Mouse (Mus musculus): ENCODE measurements at regions not wholly inside any gene's neighbourhood (a gene's known extent, or its start where the extent isn't known, plus 50 kb on each side); places are given as distances from the start of the nearest gene placed in this dataset.

DNA sequence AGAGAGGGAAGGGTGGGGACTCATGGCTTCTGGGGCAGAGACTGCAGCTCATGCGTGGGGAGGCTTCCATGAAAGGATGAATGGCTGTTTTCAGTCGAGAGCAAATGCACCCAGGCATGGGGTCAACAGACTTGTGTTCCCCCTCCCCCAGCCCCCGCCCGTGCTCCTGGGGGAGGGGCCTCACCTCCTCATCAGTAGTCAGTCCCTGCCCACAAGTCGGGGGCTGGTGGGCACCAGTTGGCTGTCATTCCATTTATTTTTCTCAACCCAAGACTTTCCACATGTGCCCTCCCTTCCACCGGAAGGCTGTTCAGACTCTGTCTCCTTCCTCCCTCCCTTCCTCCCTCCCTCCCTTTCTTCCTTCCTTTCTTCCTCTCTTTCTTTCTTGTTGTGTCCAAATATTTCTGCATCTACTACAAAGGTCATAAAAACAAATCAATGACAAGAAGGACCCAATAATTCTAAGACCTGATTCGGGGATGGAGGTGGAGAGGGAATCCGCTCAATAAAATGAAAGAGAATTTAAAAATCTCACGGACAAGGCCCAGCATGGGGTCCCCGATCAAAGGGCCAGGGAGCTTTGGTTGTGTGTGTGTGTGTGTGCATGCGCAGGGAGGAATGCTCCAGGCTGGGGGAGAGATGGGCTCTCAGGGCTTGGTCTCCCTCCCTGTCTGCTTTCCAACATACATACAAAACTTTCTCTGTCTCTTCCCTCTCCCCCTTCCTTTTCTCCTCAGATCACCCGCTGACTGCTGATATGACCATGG lies 57.7 kb downstream of the Rpl14 start:
- DNase-seq = no peak

DNA sequence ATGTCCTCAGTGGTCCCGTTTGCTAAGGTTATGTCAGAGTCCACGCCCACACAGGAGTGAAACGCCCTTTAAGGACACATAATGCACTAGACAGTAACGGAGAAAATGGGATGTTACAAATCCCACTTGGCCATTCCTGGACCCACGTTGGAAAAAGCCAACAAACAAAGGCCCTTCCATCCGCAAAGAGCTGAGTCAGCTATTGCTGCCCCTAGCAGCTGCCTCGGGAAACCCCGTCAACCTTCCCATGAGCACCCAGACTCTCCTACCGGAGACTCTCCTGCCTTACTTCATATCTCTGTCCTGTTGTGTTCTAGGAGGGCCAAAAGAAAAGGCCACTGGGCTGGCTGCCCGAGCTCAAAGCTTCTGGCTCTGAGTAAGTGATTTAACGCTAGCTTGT lies 58.4 kb downstream of the Rpl14 start:
- DNase-seq = no peak

DNA sequence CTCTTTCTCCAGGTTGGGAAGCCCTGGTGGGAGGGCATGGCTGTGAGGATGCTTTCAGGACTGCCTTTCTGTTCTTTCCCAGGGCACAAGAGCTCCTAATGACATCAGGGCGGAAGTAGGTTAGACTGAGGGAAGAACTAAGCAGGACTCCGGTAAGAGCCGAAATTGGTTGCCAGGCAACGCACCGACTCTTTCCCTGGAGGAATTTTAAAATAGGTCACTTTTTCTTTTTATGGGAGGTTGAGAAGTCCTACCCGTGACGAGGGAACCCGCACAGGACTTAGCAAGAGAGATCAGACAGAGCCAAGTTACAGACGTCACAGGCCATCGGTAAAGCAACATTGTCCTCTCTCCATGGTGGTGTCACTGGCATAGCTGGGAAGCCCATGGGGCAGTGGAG lies 61.6 kb downstream of the Rpl14 start:
- DNase-seq = no peak

DNA sequence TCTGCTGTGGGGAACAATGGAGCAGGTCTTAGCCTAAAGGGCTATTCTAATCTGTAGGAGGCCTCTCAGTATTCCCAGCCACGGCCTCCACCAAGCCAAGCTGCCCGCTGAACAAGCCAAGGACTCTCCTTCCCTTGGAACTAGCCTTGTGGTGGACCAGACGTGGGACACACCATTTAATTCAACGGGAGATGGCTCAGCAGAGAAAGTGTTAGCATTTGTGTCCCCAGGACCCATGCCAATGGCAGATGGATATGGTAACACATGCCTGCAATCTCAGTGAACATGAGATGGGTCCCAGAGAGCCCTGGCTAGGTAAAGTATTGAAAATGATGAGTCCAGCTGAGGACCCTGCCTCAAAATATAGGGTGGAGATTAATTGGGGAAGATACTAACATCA lies 71.4 kb downstream of the Rpl14 start:
- no peak for DNase-seq

DNA sequence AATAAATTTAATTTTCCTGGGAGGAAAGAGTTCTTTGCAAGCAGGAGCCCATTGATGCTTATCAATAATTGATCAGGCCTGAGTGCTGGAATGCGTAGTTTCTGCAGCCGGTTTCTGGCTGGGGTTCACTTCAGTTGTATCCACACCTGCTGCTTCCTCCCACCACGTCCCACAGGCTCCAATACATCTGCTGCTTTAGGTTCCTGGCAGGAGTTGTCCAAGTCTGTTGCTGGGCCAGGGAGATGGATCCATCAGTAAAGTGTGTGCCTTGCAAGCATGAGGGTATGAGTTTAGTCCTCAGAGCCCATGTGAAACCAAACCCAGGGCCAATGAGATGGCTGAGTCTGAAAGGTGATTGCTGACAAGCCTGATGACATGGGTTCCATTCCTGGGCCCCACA lies 72.1 kb downstream of the Rpl14 start:
- no peak for DNase-seq

DNA sequence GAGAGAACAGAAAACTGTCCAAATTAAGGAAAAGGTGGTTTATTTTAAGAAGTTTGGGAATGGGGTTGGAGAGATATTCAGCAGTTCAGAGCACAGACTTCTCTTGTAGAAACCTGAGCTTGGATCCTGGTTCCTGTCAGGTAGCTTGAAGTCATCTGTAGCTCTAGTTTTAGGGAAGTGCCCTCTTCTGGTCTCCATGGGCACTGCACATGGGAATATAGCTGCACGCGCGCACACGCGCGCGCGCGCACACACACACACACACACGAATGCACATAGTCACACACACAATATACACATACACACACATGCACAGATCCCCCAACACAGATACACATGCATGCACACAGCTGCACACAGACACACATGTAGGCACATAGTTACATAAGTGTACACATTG lies 74.5 kb downstream of the Rpl14 start:
- no peak for DNase-seq

DNA sequence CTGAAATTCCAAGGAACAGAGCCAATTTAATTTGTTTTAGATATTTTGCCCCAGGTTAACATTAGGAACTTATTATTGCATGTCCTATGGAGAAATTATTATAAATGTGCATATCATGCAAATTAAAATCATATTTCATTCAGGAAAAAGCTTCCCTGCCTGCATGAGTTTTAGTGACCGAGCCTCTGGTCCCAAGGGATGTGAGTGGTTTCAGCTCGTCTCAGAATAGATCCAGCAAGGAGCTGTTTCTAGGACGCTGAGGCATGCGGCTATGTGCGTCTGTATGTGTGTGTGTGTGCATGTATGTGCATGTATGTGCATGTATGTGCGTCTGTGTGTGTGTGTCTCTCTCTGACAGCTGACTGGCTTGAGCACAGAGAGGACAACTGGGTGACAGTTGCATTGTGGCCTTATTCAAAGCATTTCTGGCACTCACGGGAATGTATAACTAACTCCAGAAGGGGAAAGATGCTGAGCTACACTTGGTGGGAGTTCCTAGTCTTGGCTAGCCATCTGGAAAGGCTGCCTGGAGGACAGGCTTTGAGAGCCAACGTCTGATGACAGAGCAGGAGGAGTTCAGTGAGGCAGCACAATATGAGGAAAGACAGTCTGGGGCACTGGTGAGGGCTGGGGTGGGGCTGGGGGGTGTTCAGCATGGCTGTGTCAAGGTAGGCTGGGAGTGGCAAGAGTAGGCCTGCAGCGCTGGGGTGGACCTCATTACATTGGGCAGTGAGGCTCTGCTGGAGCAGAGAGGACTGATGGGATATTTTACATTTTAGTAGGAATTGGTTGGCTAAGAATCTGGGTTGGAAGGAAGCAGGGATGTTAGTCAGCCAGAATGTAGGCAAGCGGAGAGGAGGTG lies 75.8 kb downstream of the Rpl14 start:
- no peak for DNase-seq

DNA sequence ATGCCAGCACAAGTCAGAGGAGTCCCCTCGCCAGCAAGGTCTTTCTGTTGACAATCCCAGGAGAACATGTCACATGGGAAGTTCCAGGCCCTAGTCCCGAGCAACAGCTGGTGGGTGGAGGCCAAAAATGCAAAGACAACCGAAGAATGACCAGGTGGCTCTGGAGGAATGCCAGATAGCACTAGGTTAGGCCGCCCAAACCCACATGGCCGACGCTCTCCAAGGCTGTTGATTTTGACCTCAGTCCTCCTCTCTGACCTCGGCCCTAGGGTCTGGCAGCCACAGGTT lies 76.4 kb downstream of the Rpl14 start:
- no peak for DNase-seq

DNA sequence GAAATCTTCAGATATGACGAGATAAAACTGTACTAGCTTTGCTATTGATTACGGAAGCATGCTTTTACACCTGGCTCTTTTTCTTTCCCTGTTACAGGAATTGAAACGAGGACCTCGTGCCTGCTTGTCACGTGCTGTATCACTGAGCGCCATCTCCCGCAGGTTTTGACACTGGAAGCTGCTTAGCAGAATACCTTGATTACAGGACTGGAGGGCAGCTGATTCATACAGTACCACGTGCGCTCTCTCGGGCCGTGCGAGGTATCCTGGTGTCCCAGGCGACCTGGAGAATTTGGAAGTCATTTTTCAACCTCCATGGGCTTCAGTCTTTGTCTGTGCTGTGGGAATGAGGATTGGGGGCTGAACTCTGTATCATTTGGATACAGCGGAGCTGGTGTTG lies 81.5 kb downstream of the Rpl14 start:
- DNase-seq = no peak

DNA sequence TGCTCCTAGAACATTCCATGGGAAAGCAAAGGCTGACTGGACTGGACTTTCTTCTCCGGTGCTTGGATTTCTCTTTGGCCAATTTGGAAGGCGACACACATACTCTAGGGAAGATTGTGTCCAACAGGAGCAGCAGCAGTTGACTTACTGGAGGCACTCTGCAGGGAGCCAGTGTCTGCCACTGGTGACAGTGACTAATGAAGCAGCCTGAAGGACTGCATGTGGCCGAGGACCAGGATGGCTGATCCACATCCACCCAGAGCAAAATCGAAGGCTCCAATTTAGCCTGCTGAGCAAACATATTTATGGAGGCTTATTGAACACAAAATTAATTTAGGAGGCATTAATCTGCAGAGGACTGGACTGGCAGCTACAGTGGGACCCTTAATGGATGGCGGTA lies 81.9 kb downstream of the Rpl14 start:
- no peak for DNase-seq

DNA sequence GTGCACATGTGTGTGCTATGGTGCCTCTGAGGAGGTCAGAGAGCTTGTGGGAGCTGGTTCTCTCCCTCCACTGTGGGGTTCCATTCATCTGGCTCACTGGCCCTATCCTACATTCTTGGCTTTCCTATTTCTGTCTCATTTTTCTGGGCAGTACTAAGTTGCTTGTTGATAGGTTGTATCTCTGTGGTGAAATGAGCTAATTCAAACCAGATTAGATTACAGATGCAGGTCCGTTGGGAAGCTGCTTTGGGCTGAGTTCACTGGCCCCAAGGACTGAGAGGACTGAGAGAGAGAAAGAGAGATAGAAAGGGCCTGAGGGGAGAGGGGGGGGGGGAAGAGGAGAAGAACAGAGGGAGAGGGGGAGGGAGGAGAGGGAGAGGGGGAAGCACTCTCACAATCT lies 83.5 kb downstream of the Rpl14 start:
- DNase-seq = no peak

DNA sequence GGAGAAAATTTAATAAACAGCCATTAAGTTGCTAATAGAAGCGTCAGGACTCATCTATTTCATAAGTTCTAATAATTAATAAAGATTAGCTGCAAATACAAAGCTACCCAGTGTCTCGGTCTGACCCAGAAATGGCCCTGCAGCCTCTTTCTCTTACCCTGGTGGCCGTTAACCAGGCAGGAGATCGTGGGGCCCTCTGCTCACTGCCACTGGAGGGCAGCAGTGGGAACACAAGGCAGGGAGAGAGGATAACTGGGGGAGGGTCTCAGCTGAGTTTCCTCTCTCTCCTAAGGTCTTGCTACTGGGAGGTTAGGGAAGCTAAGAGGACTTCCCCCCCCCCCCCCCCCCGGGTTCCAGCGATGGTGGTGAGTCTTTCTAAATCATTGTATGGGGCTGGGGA lies 85.7 kb downstream of the Rpl14 start:
- DNase-seq = peak; percentile 71

DNA sequence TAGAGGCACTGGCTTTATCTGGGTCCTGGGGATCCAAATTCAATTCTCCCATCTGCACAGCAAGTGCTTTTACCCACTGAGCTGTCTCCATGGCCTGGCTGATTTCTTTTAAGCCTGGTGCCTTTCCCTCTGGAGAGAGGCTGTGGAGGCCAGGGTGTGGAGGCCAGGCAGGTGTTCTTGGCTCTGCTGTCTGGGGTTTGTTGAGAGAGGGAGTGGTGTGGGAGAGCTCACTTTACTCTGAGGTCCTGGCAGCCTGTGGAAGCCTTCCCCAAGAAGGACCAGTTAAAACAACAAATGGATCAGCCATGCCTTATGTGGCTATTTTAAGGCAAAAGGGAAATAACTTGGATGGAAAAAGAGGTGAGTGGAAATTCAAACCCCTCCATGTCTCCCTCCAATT lies 86.5 kb downstream of the Rpl14 start:
- DNase-seq = no peak

DNA sequence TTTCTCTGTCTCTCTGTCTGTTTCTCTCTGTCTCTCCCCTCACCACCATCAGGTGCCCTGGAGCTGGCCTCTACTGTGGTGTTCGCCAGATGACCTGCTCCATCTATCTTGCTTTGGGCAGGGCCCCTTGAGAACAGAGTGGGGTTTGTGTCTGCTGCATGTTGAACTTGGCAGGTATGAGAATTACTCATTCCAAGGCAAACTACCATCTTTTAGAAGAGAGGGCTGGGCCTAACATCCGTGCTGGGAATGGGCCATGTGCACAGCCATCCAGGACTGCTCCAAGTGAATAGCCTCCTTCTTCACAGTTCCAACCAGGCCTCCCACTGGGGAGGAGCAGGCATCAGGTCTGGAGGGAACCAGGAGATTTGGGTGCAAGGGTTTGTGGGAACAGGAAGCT lies 87.3 kb downstream of the Rpl14 start:
- DNase-seq = no peak

DNA sequence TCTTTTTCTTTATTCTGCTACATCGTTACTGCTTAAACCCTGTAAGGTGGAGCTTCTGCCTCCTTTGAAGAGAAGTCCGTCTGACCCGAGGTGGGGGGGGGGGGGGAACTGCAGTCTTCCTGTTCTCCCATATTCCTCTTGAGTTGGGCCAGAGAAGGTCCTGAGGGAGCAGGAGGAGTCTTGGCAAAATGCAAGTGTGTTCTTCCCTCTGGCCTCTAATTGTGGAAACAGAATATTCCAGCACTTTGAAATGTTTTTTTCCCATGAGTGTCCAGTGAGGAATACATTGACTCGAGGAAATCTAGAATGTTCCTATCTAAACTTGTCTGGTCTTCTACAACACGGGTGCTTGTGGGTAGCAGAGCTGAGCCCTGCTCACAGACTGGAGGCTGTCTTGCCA lies 90.0 kb downstream of the Rpl14 start:
- no peak for DNase-seq

DNA sequence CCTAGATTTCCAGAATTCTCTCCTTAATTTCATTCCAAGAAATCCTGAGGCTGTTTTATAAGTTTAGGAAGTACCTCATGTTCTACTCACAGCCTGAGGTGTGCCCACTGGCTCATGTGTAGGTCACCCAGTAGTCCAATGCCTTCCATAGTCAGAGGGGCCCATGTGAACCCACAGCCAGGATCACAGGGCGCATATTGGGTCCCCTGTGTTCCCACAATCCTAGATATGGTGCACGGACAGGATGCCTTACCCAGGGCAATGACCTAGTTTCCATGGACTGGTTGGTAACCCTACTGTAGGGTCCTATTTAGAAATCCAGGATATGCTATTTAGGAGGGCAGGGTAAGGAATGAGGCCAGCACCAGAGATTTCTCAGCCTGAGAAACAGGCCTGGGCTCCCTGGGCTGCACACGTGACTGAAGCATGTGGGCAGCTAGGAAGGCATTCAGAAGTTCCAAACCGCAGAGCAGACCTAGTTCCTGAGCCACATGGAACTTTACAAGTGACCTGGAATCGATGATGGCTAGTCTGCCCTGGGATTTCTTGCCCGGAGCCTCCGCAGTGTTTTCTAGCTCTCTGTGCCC lies 90.5 kb downstream of the Rpl14 start:
- DNase-seq = no peak

DNA sequence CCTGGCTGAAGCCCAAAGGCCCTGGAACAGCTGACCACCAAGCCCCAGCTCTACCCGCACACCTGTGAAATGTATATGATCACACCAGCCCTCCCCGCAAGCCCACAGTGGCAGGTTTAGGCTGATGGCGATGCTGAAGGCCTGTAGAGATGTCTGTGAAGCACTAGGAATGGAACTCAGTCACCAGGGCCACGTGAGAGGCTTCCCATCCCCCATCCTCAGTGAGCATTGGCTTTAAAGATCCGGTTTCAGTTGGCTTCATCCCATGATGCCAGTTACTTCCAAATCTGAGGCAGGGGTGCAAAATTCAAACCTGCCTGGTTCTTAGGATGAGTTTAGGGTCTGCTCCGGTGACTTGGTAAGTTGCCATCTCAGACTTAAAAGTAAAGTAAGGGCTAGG lies 91.9 kb downstream of the Rpl14 start:
- DNase-seq = no peak

DNA sequence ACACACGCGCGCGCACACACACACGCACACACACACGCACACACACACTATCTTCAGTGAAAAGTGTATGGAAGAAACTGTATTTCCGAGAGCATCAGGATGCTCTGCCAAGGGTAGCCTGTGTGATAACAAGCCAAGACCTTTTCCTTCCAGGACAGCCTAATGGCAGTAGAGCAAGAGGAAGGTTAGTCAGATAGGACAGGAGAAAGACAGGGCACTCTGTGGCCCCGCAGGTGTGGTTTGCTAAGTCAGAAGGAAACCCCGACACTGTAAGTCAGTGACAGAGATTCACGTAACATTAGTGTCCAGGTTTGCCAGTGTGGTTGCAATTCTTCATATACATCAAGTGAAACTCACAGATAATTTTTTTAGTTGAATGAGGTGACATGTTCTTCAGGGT lies 92.8 kb downstream of the Rpl14 start:
- no peak for DNase-seq

DNA sequence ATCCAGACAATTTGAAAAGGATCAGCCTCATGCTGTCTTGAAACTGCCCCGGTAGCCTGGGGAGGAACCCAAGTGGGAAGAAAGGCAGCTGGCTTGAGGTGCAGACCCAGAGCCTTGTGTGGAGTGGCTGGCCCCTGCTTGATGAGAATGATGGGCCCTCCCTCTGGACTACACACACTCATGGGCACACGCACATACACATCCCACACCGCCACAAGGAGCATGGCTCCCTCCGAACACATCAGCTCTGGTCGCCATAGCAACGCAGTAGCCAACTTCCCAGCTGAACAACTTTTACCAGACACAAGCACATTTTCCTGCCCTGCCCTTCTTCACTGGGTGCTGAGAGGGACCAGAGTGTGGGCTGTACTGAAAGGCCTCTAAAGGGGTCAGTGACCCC lies 101.2 kb downstream of the Rpl14 start:
- no peak for DNase-seq

DNA sequence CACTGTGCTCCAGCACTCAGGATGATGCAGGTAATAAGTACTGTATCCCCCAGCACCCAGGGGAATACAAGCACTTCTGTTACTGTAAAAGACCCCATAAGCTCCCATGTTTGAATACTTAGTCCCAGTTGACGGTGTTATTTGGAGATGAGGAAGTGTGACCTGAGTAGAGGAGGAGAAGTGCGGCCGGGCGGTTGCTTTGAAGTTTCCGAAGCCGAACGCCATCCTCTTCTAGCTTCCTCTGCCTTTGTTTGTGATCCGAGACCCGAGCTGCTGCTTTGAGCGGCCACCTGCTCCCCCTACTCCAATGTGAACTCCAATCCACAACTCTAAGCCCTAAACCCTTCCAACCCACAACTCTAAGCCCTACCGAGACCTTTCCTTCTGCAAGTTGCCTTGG lies 103.6 kb downstream of the Rpl14 start:
- DNase-seq = peak; percentile 56

DNA sequence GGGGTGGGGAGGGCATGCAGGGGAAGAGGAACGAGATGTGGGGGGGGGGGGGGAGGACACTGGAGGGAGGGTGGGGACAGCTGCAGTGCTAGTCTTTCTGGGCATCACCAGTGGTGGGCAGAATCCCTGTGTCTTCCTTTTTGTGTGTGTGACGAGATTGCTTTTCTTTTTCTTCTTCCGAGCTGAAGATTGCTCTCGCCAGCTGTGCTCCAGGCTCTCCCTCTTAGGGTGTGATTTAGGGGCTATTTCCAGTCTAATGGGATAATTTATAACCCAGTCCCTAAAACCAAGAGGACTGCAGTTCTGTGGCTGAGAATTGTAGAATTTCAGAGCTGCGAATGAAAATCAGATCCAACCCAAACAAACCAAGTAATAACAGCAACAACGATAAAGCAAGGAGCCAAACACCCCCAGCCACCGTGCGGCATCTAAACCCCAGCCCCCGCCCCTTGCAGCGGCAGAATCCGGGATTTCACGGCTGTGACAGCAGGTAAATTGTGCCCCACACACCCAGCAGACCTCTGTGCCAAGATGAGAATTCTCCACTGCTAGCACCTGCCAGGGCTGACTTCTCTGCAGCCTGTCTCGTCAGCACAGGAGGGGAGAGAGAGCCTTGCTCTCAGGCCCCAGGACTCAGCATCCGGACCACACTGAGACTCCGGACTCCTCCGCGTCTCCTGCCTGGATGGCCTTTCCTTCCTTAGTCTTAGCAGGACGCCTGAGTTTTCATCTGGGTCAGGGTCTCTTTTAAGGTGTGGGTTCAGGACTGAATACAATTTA lies 104.3 kb downstream of the Rpl14 start:
- peak; percentile 47 for DNase-seq

DNA sequence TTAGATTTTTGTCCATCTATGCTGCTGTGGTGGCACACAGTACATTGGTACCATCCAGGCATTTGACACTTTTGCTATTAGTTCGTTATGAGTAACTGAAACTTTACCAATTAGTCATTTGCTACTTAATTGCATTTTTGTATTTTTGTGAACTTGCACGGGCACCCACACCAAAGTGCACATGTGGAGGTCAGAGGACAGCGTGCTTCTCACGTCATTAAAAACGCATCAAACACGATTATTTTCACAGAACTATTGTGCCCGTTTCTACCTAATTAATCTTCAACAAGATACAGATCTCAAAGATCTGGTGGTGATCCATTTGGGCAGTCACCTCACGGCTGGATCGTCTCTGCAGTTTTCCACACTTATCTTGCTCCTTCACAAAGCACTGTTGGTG lies 105.1 kb downstream of the Rpl14 start:
- no peak for DNase-seq

DNA sequence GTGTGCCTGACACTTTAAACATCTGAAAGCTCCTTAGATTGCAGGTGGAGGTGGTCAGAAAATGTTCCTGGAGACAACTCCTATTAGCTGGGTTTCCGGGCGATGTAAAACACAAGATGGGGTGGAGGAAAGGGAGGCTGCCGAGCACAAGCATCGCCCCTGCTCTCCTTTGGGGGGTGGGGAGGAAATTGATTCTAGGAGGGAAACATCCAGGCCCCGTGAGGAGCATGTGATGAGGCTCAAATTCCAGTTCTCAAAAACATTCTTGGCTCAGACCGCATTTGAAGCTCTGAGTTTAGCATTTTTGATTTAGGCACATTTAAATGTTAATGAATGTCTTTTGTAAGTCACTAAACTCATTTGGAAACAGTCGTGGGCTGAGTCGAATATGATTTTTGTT lies 105.5 kb downstream of the Rpl14 start:
- no peak for DNase-seq

DNA sequence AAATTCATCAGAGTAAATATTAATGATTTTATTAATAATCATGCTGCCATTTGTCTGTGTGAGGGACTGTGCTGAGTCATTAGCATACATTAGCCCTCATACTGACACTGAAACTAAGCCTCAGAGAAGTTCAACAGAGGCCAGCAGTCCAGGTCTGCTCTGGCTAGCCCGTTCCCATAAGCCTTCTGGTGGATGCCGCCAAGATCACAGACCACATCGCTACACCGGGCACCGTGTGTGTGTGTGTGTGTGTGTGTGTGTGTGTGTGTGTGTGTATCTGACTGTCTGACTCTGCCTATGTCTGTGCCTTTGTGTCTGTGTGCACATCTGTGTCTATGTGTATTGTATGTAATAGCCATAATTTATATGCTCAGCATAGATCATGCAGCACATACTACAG lies 106.0 kb downstream of the Rpl14 start:
- no peak for DNase-seq

All from thymus, postnatal 4 days (tissue).